Mouse (Mus musculus) cerebellum, adult 2 months (tissue): ENCODE measurements around the gene Gm10134.

Experiments used
- CTCF ChIP-seq: fragments of 200-500 bp; IDR thresholded peaks from 2 replicates; pipeline ENCODE4 v1.5.1; 2011; ENCODE audit warnings: low read depth, mild to moderate bottlenecking, control low read depth, low read length, moderate library complexity, borderline replicate concordance; ENCODE audit not compliant: insufficient read depth
- POLR2A ChIP-seq: fragments of 200-500 bp; IDR thresholded peaks from 2 replicates; pipeline ENCODE4 v1.6.1; 2011; ENCODE audit warnings: low read length, control low read depth, borderline replicate concordance; ENCODE audit not compliant: insufficient read depth

DNA sequence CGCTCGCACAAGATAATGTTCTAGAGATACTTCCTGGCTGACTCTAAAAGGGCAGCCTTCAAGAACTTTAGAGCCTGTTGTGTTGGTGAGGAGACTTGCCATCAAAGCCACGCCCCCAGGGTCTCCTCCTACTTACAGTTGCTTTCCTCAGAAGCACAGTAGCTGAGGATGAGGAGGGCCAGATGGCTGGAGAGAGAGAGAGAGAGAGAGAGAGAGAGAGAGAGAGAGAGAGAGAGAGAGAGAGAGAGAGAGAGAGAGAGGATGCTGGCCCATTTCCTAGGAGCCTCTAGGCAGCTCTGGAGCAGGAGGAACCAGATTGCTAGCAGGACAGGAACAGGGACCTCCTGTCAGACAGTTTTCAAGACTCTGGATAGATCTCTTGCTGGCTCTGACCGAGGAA, 30.3 kb downstream of the Gm10134 start:
- TF ChIP-seq POLR2A (no peak), CTCF (no peak)
